Mouse (Mus musculus): ENCODE data around the gene Hacd2. TPM values are rescaled to one million over a fixed set of nuclear protein-coding genes. Genes with fewer than 3 reads are reported as not detected.

Gene Hacd2
- polyA plus RNA-seq, 1 experiment, result 94.1 TPM

DNA sequence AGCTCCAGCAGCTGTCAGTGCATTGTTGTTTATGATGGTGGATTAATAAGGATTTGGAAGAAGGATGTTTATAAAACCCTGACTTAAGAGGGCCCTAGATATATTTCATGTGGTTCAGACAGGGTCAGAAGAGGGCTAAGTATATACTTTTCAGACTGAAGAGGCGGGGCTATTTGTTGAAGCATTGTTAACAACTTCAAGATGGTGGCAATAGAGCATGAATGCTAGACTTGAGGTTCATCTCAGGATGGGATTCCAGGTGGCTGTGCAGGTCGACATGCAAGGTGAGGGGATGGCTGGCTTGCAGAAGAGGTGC lies 37.2 kb upstream of the Hacd2 start:
- no peak for TF ChIP-seq CTCF (IDR thresholded peaks at IDR 0.05; ENCODE audit: control insufficient read depth, insufficient read depth, insufficient replicate concordance, low read depth, low read length)
- TF ChIP-seq POLR2A (IDR thresholded peaks at IDR 0.05; ENCODE audit: control insufficient read depth, low read depth, low read length), result no peak
- Histone ChIP-seq H3K27me3 (ENCODE audit: control insufficient read depth, insufficient read depth, low read length) (no peaks in the 10 kb centered on the region), H3K4me3 (ENCODE audit: control insufficient read depth, low read depth, low read length) (no peak overlapping the region), H3K4me1 (ENCODE audit: control insufficient read depth, insufficient read depth, low read length) (peaks cover 5% of the 10 kb centered on the region), H3K27ac (ENCODE audit: control insufficient read depth, insufficient read depth, low read depth, low read length) (no peak overlapping the region), H3K36me3 (ENCODE audit: control insufficient read depth, insufficient read depth, low read length) (no peaks in the 10 kb centered on the region)

DNA sequence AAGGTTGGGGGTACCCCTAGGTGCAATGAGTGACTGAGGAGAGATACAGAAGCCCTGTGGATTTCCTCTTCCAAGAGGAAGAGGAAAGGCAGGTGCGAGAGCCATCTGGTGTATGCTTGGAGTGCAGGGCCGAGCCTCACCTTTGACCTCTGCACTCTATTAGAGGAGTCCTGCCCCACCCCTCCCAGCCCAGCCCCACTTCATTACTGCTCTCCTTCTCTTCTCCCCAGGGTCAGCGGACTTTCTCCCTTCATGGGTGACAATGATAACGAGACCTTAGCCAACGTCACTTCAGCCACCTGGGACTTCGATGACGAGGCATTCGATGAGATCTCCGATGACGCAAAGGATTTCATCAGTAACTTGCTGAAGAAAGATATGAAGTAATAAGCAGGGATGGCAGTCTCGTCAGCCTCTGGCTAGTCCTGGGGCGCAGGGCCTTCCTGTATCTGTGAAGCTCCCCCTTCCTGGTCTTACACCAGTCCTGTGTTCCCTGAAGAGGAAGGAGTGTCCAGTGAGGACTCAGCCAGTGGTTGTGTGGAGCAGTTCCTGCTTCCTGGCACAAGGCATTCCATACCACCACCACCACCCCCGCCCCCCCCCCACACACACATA lies 35.9 kb upstream of the Hacd2 start:
- Histone ChIP-seq H3K4me3 (ENCODE audit: control insufficient read depth, low read depth, low read length) (no peak overlapping the region), H3K27me3 (ENCODE audit: control insufficient read depth, insufficient read depth, low read length) (no peaks in the 10 kb centered on the region), H3K27ac (ENCODE audit: control insufficient read depth, insufficient read depth, low read depth, low read length) (no peak overlapping the region), H3K4me1 (ENCODE audit: control insufficient read depth, insufficient read depth, low read length) (peaks cover 5% of the 10 kb centered on the region), H3K36me3 (ENCODE audit: control insufficient read depth, insufficient read depth, low read length) (no peaks in the 10 kb centered on the region)
- TF ChIP-seq POLR2A (IDR thresholded peaks at IDR 0.05; ENCODE audit: control insufficient read depth, low read depth, low read length) (no peak), CTCF (IDR thresholded peaks at IDR 0.05; ENCODE audit: control insufficient read depth, insufficient read depth, insufficient replicate concordance, low read depth, low read length) (no peak)

DNA sequence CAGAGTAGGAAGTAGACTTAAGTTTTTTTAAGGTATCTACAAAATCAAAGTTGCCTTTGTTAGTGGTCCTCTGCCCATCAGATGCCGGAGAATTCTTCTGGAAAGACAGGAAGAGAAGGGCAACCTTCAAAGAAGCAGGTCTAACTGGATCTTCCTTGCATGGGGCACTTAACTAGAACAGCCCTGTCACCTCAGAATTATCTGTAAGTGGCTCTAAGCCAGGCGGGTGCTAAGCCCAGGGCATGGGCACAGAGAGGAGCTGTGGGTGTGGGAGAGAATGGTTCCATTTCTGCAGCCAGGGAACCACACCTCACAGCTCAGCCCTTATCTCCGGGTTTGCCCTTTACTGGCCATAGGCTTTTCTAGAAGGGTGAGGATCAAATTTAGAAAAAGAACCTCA lies 30.9 kb upstream of the Hacd2 start:
- H3K4me3 ChIP-seq (ENCODE audit: control insufficient read depth, low read depth, low read length), result no peak overlapping the region
- H3K27me3 ChIP-seq (ENCODE audit: control insufficient read depth, insufficient read depth, low read length), result no peaks in the 10 kb centered on the region
- no peaks in the 10 kb centered on the region for H3K36me3 ChIP-seq (ENCODE audit: control insufficient read depth, insufficient read depth, low read length)
- no peak overlapping the region for H3K27ac ChIP-seq (ENCODE audit: control insufficient read depth, insufficient read depth, low read depth, low read length)
- no peaks in the 10 kb centered on the region; the same call in 1 of the 2 replicates for H3K4me1 ChIP-seq (ENCODE audit: control insufficient read depth, insufficient read depth, low read length)
- no peak for TF ChIP-seq POLR2A (IDR thresholded peaks at IDR 0.05; ENCODE audit: control insufficient read depth, low read depth, low read length)
- no peak for TF ChIP-seq CTCF (IDR thresholded peaks at IDR 0.05; ENCODE audit: control insufficient read depth, insufficient read depth, insufficient replicate concordance, low read depth, low read length)

DNA sequence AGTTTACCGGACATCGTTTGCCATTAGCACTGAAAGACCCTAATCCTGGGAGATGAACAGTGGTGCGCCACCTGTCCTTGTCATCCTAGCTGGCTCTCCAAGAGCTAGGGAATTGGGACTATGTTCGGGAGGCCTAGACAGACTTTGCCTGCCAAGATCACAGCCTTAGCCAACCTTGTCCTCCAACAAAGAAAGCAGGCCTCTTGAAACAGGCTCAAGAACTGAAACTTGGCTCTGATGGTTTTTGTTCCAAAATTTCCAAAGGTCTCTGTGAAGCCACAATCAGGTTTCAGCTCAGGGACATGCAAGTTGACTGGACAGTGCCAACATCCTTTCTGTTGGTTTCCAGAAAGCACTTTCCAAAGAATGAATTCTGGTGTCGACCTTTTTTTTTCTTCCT lies 29.4 kb upstream of the Hacd2 start:
- H3K4me3 ChIP-seq (ENCODE audit: control insufficient read depth, low read depth, low read length), result no peak overlapping the region
- H3K4me1 ChIP-seq (ENCODE audit: control insufficient read depth, insufficient read depth, low read length), result peaks cover 3% of the 10 kb centered on the region; the same call in 1 of the 2 replicates
- H3K27ac ChIP-seq (ENCODE audit: control insufficient read depth, insufficient read depth, low read depth, low read length), result 0 out of 2 replicates have a peak overlapping the region, but pooled peaks have one; percentile 9
- no peaks in the 10 kb centered on the region for H3K36me3 ChIP-seq (ENCODE audit: control insufficient read depth, insufficient read depth, low read length)
- H3K27me3 ChIP-seq (ENCODE audit: control insufficient read depth, insufficient read depth, low read length), result no peaks in the 10 kb centered on the region
- TF ChIP-seq POLR2A (IDR thresholded peaks at IDR 0.05; ENCODE audit: control insufficient read depth, low read depth, low read length), result no peak
- TF ChIP-seq CTCF (IDR thresholded peaks at IDR 0.05; ENCODE audit: control insufficient read depth, insufficient read depth, insufficient replicate concordance, low read depth, low read length), result no peak

DNA sequence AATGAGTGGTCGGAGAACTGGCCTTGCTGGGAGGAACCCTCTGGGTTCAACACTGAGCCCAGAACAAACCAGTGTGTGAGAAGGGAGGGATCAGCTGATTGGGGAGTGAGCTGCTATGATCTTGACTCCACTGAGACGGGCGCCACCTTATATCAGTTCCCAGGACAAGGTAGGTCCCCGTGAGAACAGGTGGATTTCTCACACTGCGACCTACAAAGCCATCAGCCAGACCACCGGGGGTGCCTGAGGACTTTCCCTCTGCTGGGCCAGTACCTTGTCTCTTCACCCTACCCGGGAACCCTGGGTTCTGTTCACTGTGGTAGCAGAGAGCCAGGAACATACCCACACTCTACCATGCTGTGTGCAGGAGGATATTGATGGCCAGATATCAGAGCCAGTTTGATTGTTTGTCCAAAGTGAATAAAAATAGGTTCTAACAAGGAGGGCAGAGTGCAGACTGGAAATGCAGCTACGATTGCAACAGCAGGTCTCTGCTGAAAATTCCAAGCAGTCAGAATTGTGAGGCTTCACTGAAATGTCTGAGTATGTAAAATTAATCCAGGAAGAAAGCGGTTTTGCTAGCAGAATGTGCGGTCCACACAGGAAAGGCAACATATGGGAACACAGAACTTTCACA lies 28.4 kb upstream of the Hacd2 start:
- Histone ChIP-seq H3K4me1 (ENCODE audit: control insufficient read depth, insufficient read depth, low read length) (peaks cover 3% of the 10 kb centered on the region; the same call in 1 of the 2 replicates), H3K36me3 (ENCODE audit: control insufficient read depth, insufficient read depth, low read length) (no peaks in the 10 kb centered on the region), H3K27ac (ENCODE audit: control insufficient read depth, insufficient read depth, low read depth, low read length) (peak overlapping the region; percentile 56), H3K4me3 (ENCODE audit: control insufficient read depth, low read depth, low read length) (no peak overlapping the region), H3K27me3 (ENCODE audit: control insufficient read depth, insufficient read depth, low read length) (no peaks in the 10 kb centered on the region)
- no peak for TF ChIP-seq POLR2A (IDR thresholded peaks at IDR 0.05; ENCODE audit: control insufficient read depth, low read depth, low read length)

DNA sequence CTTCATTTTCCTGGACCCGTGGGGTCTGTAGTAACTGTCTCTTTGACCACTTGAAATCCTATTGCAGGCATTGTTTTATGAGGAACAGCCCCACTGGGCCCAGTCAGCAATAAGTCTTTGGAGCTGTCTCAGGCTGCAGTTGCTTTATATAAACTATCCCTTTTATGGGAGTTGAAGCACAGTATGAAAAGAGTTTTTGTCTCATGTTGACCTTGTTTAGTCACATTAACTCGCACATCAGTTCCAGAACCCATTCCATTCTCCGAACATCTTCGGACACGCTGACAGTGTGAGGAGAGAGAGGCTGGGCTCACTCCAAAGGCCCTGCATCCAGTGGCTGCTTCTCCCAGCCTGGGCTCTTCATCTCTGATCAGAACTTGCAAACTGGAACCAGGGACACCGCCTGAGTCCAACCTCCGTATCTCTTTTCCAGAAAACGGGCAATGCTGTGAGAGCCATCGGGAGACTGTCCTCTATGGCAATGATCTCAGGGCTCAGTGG lies 27.5 kb upstream of the Hacd2 start:
- Histone ChIP-seq H3K27me3 (ENCODE audit: control insufficient read depth, insufficient read depth, low read length) (no peaks in the 10 kb centered on the region), H3K4me3 (ENCODE audit: control insufficient read depth, low read depth, low read length) (peak overlapping the region; percentile 37), H3K27ac (ENCODE audit: control insufficient read depth, insufficient read depth, low read depth, low read length) (peak overlapping the region; percentile 80)

DNA sequence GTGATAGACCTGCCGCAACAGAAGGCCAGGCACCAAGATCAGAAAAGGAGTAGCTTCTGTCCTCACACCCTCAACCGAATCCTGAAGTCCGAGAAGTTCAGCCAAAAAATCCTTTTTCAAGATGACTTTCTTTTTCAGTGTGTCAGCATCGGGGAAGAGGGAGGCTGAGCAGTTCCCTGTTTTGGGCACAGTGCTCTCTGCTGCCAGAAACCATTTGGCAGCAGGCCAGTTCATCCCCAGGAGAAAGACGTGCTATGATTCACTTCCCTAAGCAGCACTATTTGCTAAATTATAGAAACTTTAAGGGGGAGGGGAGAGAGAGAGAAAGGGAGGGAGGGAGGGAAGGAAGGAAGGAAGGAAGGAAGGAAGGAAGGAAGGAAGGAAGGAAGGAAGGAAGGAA lies 26.1 kb upstream of the Hacd2 start:
- Histone ChIP-seq H3K27me3 (ENCODE audit: control insufficient read depth, insufficient read depth, low read length) (no peaks in the 10 kb centered on the region), H3K27ac (ENCODE audit: control insufficient read depth, insufficient read depth, low read depth, low read length) (peak overlapping the region; percentile 82), H3K4me1 (ENCODE audit: control insufficient read depth, insufficient read depth, low read length) (peaks cover 3% of the 10 kb centered on the region; the same call in 1 of the 2 replicates), H3K36me3 (ENCODE audit: control insufficient read depth, insufficient read depth, low read length) (no peaks in the 10 kb centered on the region), H3K4me3 (ENCODE audit: control insufficient read depth, low read depth, low read length) (peak overlapping the region; percentile 25)
- TF ChIP-seq CTCF (IDR thresholded peaks at IDR 0.05; ENCODE audit: control insufficient read depth, insufficient read depth, insufficient replicate concordance, low read depth, low read length), result no peak
- no peak for TF ChIP-seq POLR2A (IDR thresholded peaks at IDR 0.05; ENCODE audit: control insufficient read depth, low read depth, low read length)

More for the DNA sequence above, 27.5 kb upstream of the Hacd2 start:
- no peak for TF ChIP-seq POLR2A (IDR thresholded peaks at IDR 0.05; ENCODE audit: control insufficient read depth, low read depth, low read length)
- TF ChIP-seq CTCF (IDR thresholded peaks at IDR 0.05; ENCODE audit: control insufficient read depth, insufficient read depth, insufficient replicate concordance, low read depth, low read length), result no peak
- Histone ChIP-seq H3K4me1 (ENCODE audit: control insufficient read depth, insufficient read depth, low read length) (peaks cover 3% of the 10 kb centered on the region; the same call in 1 of the 2 replicates), H3K36me3 (ENCODE audit: control insufficient read depth, insufficient read depth, low read length) (no peaks in the 10 kb centered on the region)

Measured in testis, adult 2 months (tissue).